Mouse (Mus musculus) gastrocnemius, postnatal 10 days (tissue): Measurements from ENCODE around the gene Hpn. TPM values are rescaled to one million over a fixed set of nuclear protein-coding genes. Genes with fewer than 3 reads are reported as not detected.

Source experiments
- DNase-seq: peaks from one replicate; pipeline ENCODE4 v3.0.0; 2021; ENCODE audit warnings: mixed read lengths
- total RNA-seq, 2 experiments: library from RNA; stranded (reverse); gene quantifications; 2 replicates each; pipeline ENCODE4 v1.2.3; 2021

The Hpn gene
- total RNA-seq, 2 experiments from 2014 or later = 6.8 to 7.8 TPM

DNA sequence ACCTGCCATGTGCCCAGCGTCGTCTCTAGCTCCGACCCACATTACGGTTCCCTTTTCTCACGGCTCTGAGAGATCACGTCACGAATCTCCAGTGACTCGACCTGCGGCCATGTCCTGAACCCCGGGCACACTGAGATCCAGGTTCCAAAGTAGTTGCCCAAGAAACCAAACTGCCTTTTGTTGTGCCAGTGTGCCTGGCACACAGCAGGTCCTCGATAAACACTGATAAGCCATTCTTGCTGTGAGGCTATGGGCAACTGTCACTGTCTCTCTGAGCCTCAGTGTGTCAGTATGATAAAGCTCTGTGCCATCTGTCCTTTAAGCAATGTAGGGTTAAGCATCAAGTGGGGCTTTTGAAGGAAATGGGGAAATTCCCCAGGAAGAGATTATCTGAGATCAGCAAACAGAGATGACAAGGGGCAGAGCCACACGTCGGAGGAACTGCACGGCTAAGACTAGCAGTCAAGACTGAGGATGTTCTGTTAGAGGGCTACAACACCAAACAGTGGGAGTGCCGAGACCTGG is 4.2 kb downstream of the Hpn start:
- DNase-seq = no peak

DNA sequence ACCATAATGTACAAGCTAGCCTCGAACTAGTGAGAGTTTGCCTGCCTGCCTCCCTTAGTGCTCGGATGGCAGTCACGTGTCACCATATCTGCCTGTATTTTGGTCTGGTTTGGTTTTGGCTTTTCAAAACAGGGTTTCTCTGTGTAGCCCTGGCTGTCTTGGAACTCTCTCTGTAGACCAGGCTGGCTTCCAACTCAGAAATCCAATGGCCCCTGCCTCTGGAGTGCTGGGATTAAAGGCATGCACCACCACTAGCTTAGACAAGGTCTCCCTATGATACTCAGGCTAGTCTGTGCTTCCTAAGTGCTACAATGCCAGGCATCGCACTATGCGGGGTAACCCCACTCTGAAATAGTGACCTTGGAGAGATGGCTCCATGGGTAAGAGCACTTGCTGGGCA is 5.3 kb downstream of the Hpn start:
- no peak for DNase-seq

DNA sequence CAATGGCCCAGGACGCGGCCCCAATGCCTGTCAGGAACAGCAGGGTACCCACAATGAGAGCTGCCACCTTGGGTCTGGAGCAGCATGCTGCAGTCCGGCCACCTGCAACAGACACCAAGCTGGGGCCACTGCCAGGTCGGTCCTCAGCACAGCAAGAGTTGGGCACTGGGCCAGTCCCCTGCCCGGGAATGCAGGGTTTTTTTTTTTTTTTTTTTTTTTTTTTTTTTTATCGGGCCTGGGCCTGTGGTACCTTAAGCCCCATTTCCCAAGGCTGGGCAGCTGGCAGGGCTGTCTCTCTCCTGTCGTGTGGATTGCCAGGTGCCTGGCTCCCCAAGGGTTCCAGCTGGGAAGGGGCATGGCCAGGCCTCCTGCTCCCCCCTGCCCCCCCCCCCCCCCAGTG is 6.0 kb downstream of the Hpn start:
- peak; percentile 72 for DNase-seq

DNA sequence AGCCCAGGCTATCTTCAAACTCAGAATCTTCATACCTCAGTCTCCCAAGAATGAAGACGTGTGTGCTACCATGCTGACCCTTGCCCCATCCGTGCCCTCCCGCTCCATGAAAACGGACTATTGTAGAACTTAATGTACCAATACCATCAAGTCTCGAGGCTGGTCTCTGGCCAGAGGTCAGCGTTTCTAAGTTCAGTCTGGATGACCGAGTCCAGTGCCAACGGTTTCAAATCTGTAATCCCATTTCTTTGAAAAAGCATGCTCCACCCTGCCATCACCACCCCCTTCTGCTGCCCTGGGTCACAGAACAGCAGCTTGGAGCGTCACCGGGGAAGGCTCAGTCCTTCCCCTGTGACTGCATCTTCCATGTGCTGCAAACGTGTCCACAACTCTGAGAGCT is 7.3 kb downstream of the Hpn start:
- DNase-seq = no peak

DNA sequence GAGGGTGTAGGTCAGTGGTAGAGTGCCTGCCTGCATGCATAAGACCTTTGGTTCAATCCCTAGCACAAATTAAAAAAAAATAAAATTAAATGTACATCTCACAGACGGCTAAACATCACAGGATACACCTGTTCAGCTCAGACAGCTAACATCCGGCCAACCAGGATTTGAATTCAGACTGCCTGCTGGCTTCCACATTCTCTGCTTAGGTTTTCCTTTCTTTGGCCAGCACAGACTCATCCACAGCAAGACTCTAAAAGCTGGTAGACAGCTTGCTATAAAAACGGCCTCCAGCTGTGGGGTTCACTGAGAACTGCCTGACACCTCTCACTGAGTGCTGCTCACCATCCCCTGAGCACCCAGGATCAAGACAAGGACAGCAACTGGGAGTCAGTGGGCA is 8.9 kb downstream of the Hpn start:
- no peak for DNase-seq

DNA sequence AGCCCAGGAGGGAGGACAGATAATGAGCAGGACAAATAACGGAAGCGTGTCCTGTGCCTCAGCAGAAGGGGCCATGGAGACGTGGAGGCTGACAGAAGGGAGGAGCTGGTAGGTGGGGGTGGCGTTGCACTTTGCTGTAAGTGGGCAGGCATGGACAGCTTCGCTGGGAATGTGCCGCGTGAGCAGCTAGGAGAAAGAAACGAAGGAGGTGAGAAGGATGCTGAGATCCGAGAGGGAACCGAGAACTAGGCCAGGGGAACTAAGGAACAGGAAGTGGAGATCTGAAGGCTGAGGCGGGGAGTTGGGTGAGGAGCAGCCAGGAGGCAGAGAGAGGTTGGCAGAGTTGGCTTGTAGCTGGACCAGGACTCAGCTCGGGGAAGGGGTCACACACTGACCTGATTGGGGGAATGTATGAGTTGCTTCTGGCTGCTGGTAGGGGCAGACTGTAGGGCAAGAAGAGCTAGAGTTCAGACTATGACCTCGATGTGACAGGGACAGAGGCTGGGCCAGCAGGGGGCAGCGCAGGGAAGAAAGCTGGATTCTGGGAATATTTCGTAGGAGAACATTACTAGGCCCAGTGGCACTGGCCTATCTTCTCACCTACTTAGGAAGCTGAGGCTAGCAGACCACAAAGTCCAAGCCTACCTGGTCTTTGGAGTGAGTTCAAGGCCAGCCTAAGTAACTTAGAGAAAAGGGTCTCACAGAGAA is 9.9 kb downstream of the Hpn start:
- DNase-seq = peak; percentile 84

DNA sequence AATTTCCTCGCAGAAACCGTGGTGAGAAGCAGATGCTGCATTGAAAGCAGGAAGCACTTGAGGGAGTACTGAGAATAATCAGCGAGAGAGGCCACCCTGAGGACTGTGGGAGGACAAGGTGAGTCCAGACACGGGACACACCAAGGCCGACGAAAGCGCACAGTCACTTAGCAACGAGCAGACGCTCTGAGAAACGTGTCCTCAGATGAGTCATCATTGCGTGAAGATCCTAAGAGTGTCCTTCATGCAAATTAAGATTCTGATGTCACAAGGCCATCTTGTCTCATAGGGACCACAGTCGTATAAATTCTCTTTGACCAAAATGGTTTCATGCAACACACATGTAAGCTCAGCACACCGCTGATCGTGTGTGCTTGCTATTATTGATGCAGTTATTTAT is 14.3 kb downstream of the Hpn start:
- DNase-seq = no peak

DNA sequence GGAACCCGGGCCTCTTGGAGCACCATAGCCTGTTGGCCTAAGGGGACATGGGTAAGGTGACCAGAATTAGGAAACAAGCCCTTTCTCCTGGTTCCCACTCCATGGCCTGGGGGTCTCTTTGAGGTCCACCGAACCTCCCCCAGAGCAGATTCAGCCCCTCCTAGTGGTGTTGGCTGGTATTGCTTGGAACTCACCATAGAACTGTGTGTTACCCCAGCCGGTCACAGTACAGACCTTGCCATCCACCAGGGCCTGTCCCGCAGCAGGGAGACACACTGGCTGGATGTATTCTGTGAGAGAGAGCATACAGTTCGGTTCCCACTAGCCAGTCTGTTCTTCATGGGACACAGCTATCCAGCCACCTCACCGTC is 15.5 kb downstream of the Hpn start:
- DNase-seq = no peak

DNA sequence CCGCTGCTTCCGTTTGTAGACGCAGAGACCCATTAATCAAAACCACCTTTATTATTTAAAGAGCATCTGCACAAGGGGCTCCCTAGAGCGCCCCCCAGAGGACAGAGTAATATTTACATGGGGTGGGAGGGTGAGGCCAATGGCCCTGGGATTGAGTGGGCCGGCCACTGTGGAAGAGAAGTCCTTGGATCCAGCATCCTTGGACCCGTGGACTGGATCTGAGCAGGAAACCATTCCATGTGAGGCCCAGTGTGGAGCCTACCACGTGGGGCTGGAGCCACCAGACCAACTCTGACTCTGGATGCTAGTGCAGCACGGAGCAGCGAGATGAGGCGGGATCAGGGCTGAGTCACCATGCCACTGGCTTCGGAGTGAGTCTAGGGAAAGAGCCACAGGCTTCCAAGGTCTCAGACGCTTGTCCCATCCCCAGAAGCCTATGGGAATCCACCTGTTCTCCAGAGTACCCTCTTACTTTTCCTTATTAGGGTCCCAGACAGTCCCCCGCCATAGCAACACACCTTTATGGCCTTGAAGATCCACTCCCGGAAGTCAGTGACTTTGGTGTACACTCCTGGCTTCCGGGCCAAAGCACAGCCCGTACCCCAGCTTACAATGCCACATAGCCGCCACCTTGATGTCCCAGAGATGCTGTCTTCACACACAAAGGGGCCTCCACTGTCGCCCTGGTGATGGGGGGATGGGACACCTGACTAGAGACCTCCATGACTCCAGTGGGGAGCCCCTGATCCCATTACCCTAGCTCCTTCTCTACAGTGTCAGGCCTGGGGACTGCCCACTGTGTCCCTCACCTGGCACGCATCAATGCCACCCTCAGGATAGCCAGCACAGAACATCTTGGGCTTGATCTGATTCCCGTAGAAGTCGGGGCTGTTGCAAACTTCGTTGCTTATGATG is 16.1 kb downstream of the Hpn start:
- no peak for DNase-seq

DNA sequence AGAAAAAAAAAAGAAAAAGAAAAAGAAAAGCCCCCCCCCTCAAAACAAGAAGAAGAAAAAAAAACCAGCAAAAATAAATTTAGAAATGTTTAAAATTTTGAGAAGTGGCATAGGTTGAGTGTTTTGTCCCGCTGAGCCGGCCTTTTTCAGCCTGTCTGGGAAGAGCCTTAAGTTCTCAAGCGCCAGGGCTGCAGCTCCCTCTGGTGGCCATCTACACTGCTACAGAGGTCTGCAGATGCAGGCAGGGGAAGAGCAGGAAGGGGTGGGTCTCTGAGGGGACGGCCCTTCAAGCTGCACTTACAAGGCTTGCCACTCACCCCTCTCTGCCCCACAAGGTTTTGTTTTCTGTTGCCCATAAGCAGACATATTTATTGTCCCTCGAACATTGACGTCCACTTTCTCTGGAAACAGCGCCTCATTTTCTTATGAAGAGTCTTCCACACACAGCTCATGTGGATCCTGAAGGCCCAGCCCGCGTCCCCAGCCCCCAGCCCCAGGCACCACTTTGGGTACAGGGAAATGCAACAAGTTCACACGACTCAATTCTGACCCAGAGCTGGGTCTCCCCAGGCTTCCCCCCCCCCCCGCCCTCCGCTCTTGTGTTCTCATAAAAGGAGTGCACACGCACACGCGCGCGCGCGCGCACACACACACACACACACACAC is 17.4 kb downstream of the Hpn start:
- peak; percentile 92 for DNase-seq

DNA sequence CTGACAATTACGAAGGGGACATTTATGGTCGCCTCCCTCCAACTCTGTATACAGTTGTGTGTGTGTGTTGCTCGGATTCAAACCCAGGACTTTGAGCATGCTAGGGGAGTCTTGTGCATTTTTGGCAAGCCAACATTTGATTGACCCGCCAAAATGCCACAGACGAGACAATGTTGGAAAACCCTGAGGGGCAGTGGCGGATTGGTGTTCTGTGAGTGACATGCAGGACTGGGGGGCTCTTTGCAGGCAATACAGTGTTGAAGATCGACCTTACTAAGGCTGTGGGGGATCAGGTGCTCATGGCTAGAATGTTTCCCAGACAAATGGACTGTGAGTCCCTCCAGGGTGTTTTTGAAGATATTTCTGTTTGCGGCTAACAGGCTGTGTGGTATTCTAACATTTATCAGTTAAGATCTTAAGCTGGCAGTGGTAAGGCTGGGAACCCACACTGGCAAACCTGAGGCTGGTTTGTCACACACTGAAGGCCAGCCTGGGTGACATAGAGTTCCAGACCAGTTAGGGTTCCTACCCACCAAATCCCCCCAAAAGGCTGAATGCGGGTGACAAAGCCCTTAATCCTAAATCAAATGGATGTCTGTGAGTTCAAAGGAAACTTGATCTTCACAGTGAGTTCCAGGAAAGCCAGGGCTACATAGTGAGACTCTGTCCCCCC is 18.1 kb downstream of the Hpn start:
- no peak for DNase-seq

DNA sequence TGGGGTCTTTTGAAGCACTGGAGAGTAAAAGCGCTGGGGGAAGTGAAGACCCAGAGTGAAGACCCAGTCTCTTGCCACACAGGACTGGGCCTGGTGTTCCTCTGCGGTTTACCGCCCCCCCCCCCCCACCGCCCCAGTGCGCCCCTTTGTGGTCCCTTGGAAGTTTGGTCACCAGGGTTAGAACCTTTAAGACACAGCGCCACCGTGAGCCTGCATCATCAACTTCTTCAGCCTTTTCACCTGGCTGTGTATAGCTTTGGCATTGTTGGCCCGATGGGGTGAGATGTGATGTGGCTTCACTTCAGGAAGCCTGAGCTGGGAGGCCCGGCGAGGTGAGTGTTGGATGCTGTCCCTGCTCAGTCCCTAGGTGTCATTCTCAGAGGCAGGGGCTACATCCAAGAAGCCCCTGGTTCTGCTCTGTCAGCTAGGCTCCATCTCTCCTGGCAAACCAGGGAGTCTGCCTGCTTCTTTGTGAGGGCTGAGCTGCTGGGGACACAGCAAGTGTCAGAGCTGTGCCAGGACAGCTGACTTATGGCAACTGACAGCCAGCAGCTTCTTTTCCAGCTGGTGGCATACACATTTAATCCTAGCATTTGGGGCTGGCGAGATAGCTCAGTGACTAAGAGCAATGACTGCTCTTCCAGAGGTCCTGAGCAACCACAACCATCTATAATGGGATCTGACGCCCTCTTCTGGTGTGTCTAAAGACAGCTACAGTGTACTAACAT is 20.2 kb downstream of the Hpn start:
- no peak for DNase-seq

DNA sequence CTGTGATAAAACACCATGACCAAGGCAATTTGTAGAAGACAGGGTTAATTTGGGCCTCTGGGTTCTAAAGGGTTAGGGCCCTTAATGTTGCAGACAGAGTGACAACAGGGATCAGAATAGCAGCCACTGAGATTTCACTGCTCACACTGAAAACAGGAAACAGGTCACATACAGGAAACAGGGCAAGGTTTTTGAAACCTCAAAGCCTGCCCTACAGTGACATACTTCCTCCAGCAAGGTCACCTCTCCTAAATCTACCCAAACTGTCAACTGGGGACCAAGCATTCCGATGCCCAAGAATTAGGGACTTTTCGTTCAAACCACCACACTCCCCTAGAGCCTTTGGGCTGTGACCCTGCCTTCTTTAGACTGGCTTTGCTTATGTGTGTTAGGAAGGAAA is 25.4 kb downstream of the Hpn start:
- DNase-seq = no peak

DNA sequence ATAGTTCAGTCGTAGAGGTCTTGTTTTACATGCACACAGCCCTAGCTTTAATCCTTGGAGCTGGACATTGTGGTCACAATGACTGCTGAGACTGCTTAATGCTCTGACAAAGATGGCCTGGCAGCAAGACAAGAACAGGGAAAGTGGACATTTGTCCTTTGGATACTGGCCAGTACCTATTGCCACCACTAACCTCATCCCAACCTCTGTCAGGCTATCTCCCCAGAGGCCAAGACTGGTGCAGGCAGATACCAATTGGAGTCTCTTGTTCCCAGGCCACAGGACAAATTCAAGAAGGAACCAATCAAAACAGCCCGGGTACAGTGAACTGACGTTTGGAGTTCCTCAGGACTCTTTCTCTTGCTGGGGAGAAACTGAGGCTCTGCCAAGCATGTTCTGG is 26.9 kb downstream of the Hpn start:
- no peak for DNase-seq

DNA sequence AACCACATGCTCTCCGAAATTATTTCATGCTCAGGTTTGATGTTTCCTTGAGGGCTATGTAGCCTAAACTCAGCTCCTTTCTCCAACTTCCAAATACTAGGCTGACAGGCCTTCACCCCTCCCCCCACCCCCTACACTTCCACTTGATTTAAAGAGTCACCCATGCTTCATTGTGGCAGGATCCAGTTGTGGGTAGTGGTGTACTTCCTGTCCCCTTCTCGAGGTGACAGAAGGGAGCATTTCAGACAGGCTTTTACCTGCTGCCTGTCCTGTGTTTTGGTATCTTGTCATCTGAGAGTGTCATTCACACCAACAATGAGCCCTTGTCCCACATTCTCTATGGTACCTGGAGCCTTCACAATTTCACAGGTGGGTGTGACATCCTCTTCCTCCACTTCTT is 27.8 kb downstream of the Hpn start:
- no peak for DNase-seq

DNA sequence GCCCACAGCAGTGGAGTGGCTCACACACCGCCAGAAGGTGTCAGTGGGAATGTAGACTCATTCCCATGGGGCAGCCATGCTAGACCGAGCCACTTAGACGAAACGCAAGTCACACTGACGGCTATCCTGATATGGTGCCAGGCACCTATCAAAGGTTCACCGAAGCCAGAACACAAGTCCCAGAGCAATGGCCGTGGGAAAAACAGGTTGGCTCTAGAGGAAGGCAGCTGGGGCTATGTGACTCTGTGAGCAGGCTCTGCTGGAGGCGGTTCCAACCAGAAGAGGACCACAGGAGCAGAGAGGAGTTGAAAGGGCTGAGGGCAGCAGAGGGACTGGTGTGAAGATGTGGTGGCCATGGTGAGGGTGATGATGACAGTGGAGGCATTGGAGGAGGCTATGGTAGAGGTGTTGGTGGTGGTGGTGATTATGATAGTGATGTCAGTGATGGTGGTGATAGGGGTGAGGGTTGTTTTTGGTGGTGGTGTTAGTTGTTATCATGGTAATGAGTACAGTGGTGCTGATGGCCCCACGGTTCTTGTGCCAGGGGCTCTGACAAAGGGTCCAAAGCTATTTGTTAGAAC is 28.8 kb downstream of the Hpn start:
- no peak for DNase-seq

DNA sequence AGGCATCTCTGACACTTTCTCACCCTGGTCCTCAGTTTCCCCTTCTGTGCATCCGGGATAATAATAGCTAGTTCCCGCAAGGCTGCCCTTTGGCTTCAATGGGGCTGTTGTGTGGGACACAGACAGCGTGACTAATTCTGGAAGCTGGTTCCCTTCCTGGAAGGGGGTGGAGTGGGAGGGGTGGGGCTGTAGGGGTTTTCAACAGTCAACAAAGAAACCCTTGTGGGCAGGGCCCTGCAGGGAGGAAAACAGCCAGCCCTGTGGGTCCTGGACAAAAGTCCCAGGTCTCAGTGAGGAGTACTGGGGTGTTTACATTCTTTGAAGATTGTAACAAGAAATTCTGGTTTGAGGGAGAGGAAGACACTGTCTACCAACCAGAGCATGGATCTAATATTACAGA is 29.9 kb downstream of the Hpn start:
- no peak for DNase-seq

DNA sequence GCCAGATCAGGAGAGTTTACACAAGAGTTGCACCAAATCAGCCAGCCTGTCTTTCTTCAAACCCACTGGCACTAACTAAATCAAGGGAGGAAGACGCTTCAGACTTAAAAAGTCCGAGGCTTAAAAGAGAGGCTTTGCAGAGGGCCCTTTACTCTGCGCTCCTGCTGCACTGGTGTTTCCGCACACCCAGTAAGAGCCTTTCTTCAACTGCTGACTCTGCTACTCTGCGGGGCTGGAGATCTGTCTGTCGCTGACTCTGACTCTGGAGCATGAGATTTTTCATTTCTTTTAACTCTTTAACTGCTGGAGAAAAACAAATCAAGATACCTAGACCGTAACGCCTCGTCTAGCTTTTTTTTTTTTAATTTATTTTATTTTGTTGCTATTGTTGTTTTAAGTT is 30.9 kb downstream of the Hpn start:
- no peak for DNase-seq

DNA sequence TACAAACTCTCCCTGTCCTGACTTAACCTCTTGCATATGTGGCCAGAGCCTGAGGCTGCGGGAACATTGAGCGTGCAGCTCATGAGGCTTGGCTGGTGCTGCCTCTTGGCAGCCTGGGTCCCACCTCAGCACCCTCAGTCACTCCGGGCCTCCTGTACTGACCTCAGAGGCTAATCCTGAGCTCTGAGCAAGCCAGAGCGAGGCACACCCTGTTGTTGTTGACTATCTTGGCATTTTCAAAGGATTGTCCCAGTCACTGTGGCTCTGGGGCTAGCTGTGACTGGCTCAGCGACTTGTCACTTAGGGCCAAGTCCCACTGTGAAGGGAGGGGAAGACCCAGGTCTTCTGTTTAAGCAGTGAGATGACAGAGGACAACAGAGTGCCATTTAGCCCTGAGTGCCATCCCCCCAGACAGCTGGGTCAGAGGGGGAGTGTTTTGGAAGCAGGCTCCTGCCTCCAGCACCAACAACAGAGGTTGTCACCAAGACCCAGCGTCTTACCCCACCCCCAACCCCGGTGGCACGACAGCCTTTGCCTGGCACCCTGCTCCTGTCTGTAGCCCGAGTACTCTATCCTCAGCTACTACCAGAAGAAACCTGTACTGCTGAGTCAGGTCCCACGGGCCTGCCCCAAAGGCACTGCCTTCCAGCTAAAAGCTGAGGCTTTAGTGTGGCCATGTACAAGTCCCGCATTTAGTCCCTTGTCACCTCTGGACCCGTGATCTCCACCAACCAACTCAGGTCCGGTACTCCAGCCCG is 32.1 kb downstream of the Hpn start:
- DNase-seq = peak; percentile 65

DNA sequence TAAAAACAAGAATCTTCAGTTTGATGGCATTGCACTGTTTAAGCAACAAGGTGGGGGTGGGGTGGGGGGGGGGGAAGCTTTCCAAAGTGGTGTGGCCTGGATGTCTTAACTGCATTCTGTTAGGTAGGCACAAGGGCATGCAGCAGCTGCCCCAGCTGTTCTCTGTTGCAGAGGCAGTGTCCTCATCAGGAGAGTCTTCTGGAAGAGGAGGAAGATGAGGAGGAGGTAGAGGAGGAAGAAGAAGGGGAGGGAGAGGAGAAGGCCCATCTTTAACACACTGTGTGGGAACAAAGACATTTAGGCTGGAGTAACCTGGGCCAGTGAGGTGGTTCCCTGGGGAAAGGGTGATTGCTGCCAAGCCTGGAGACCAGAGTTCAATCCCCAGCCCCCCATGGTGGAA is 33.0 kb downstream of the Hpn start:
- no peak for DNase-seq

DNA sequence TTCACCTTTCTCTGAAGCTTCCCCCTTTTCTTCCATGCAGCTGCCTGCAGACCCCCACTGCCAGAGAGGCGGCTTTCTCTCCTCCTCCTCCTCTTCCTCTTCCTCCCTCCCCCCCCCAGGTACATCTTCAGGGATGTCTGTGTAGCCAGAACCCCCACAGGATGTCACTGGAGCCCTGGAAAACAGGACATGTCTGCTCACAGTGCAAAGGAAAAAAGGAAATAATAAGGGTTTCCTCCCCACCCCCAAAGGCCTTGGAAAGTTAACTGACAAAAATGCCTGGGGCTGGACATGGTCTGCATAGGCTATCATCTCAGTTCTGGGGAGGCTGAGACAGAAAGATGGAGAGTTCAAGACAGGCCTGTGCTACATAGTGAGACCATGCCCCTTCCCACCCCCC is 34.0 kb downstream of the Hpn start:
- DNase-seq = no peak
